Mouse (Mus musculus) heart, embryonic 14.5 days (tissue): ENCODE results near the gene Prnp. TPM values are rescaled to one million over a fixed set of nuclear protein-coding genes. Genes with fewer than 3 reads are reported as not detected.

Experiments used
- ATAC-seq: fragments of 200-750 bp; cut with Nextera tagmentation; 2 replicates; pipeline ENCODE4 v1.8.0; 2017; ENCODE audit warnings: low read depth, moderate TSS enrichment; ENCODE audit not compliant: insufficient number of reproducible peaks, insufficient read depth, low FRiP score
- H3K27ac ChIP-seq, 2 experiments: fragments of 200-500 bp in 1 of 2; fragments of 300-500 bp in 1 of 2; sonication (generic) in 1 of 2; replicated peaks in 1 of 2; 2 replicates each; pipeline ENCODE4 v1.5.1; 2012 to 2014; ENCODE audit warnings: low read depth in 2 of 2, low read length in 2 of 2, control low read depth in 1 of 2, mild to moderate bottlenecking in 1 of 2, mixed read lengths in 1 of 2; ENCODE audit not compliant: control insufficient read depth in 1 of 2, insufficient read depth in 1 of 2
- H3K27me3 ChIP-seq: fragments of 300-500 bp; sonication (generic); 2 replicates; pipeline ENCODE4 v1.6.1; 2014; ENCODE audit warnings: mild to moderate bottlenecking, low read length, control low read depth; ENCODE audit not compliant: control insufficient read depth, insufficient read depth
- H3K36me3 ChIP-seq: fragments of 300-500 bp; sonication (generic); 2 replicates; pipeline ENCODE4 v1.6.1; 2014; ENCODE audit warnings: mild to moderate bottlenecking, control low read depth, low read length, mixed read lengths; ENCODE audit not compliant: control insufficient read depth, insufficient read depth
- H3K4me1 ChIP-seq, 2 experiments: fragments of 200-500 bp in 1 of 2; fragments of 300-500 bp in 1 of 2; sonication (generic) in 1 of 2; 2 replicates each; pipeline ENCODE4 v1.6.1; 2012 to 2014; ENCODE audit warnings: low read length in 2 of 2, control low read depth in 1 of 2, mixed read lengths in 1 of 2; ENCODE audit not compliant: control insufficient read depth in 2 of 2, insufficient read depth in 2 of 2
- H3K4me2 ChIP-seq: fragments of 300-500 bp; sonication (generic); 2 replicates; pipeline ENCODE4 v1.6.1; 2014; ENCODE audit warnings: mild to moderate bottlenecking, low read length
- H3K4me3 ChIP-seq, 2 experiments: fragments of 200-500 bp in 1 of 2; fragments of 300-500 bp in 1 of 2; sonication (generic) in 1 of 2; 2 replicates each; pipeline ENCODE4 v1.5.1; 2012 to 2014; ENCODE audit warnings: low read length in 2 of 2, mild to moderate bottlenecking in 2 of 2, control low read depth in 1 of 2, low read depth in 1 of 2, moderate library complexity in 1 of 2; ENCODE audit not compliant: control insufficient read depth in 1 of 2, insufficient read depth in 1 of 2
- H3K9ac ChIP-seq: fragments of 300-500 bp; sonication (generic); 2 replicates; pipeline ENCODE4 v1.6.1; 2014; ENCODE audit warnings: mild to moderate bottlenecking, low read length
- H3K9me3 ChIP-seq: fragments of 300-500 bp; sonication (generic); 2 replicates; pipeline ENCODE4 v1.6.1; 2016; ENCODE audit warnings: low read length, control low read depth; ENCODE audit not compliant: control insufficient read depth
- WGBS: fragments of 180-500 bp; shearing (Covaris S2); extraction: QIAGEN DNeasy Blood & Tissue Kit; methylation state at CpG from one replicate; pipeline ENCODE4 v1.1.7; 2014; 5-methylcytosine and 5-hydroxymethylcytosine counted together
- polyA plus RNA-seq: library from polyadenylated mRNA; unstranded; fragments of >200 nt; fragmentation: Nextera tagmentation; extraction: Ambion mirVana; gene quantifications from 2 replicates; pipeline ENCODE4 v1.2.1, GENCODE M21; 2014

Gene Prnp
- polyA plus RNA-seq, 1 experiment from 2014 or later: 75.7 TPM

- no peak for ATAC-seq
- 65% methylated on average over 11 of the region's 11 CpGs for WGBS
- H3K4me3 ChIP-seq: no peak overlapping the region
- peaks cover 21% of the 10 kb centered on the region for H3K27me3 ChIP-seq
- H3K27ac ChIP-seq: no peak overlapping the region
- peaks cover 10 to 18% of the 10 kb centered on the region in 2 experiments; a peak in 3 of 4 replicates for H3K4me1 ChIP-seq
- no peaks in the 10 kb centered on the region for H3K36me3 ChIP-seq
- no peaks in the 10 kb centered on the region for H3K9me3 ChIP-seq
- H3K4me2 ChIP-seq: no peak overlapping the region
- no peak overlapping the region for H3K9ac ChIP-seq
Measured at GRCm38 (mm10) chr2:131948916-131949639, 39.4 kb downstream of the Prnp start.

GRCm38 (mm10) chr2:131949767-131950597 is 40.3 kb downstream of the Prnp start:
- H3K9ac ChIP-seq: 0 out of 2 replicates have a peak overlapping the region, but pooled peaks have one; percentile 16
- H3K4me3 ChIP-seq: no peak overlapping the region
- peaks cover 21% of the 10 kb centered on the region for H3K27me3 ChIP-seq
- peaks cover 12 to 25% of the 10 kb centered on the region in 2 experiments; a peak in 3 of 4 replicates for H3K4me1 ChIP-seq
- no peaks in the 10 kb centered on the region for H3K9me3 ChIP-seq
- no peaks in the 10 kb centered on the region for H3K36me3 ChIP-seq
- WGBS: 47% methylated on average over 9 of the region's 9 CpGs
- no peak for ATAC-seq
- peak overlapping the region; percentile 25; the same call in 1 of the 2 replicates for H3K4me2 ChIP-seq
- no peak overlapping the region for H3K27ac ChIP-seq

- H3K4me3 ChIP-seq: peak within 1 kb of the TSS; percentile 3 to 13; a peak in 2 of 4 replicates
- peaks cover 16 to 25% of the 10 kb centered on the region in 2 experiments; a peak in 3 of 4 replicates for H3K4me1 ChIP-seq
- WGBS: 8% methylated on average over 11 of the region's 11 CpGs
- peak; percentile 27; the same call in 1 of the 2 replicates for ATAC-seq
- peaks cover 21% of the 10 kb centered on the region for H3K27me3 ChIP-seq
- H3K27ac ChIP-seq: no peak within 1 kb of the TSS
- H3K4me2 ChIP-seq: peak within 1 kb of the TSS; percentile 25
- no peaks in the 10 kb centered on the region for H3K36me3 ChIP-seq
- no peaks in the 10 kb centered on the region for H3K9me3 ChIP-seq
- 0 out of 2 replicates have a peak within 1 kb of the TSS, but pooled peaks have one; percentile 16 for H3K9ac ChIP-seq
Measured at GRCm38 (mm10) chr2:131950598-131951095, 40.9 kb downstream of the Prnp start, which contains the start of gene Prnd. Gene Prnd, plus strand, starts transcription at chr2:131950861.

GRCm38 (mm10) chr2:131952456-131952855 is 42.7 kb downstream of the Prnp start:
- Histone ChIP-seq H3K4me3 (peak overlapping the region in 1 of 2 experiments; percentile 29; a peak in 1 of 4 replicates), H3K27me3 (peaks cover 21% of the 10 kb centered on the region), H3K9me3 (no peaks in the 10 kb centered on the region), H3K36me3 (no peaks in the 10 kb centered on the region), H3K4me2 (peak overlapping the region; percentile 65), H3K9ac (no peak overlapping the region), H3K27ac (no peak overlapping the region), H3K4me1 (peaks cover 16 to 25% of the 10 kb centered on the region in 2 experiments; a peak in 3 of 4 replicates)
- WGBS: 42% methylated on average over 2 of the region's 2 CpGs
- ATAC-seq: no peak

- 15% methylated on average over 29 of the region's 29 CpGs for WGBS
- no peak for ATAC-seq
- H3K4me3 ChIP-seq: peak overlapping the region; percentile 29 to 32
- H3K9me3 ChIP-seq: no peaks in the 10 kb centered on the region
- H3K27ac ChIP-seq: no peak overlapping the region
- peaks cover 21% of the 10 kb centered on the region for H3K27me3 ChIP-seq
- peak overlapping the region; percentile 45 for H3K9ac ChIP-seq
- peak overlapping the region; percentile 65 for H3K4me2 ChIP-seq
- peaks cover 16 to 25% of the 10 kb centered on the region in 2 experiments; a peak in 3 of 4 replicates for H3K4me1 ChIP-seq
- no peaks in the 10 kb centered on the region for H3K36me3 ChIP-seq
Measured at GRCm38 (mm10) chr2:131952961-131953538, 43.3 kb downstream of the Prnp start.

- ATAC-seq: no peak
Measured at GRCm38 (mm10) chr2:131953711-131954110, 44.0 kb downstream of the Prnp start.

GRCm38 (mm10) chr2:131954835-131955234 is 45.1 kb downstream of the Prnp start:
- ATAC-seq: peak; percentile 38; the same call in 1 of the 2 replicates
- 15% methylated on average over 9 of the region's 9 CpGs for WGBS
- Histone ChIP-seq H3K9ac (0 out of 2 replicates have a peak overlapping the region, but pooled peaks have one; percentile 11), H3K36me3 (no peaks in the 10 kb centered on the region), H3K4me1 (peaks cover 16 to 25% of the 10 kb centered on the region in 2 experiments; a peak in 3 of 4 replicates), H3K4me2 (peak overlapping the region; percentile 73), H3K9me3 (no peaks in the 10 kb centered on the region), H3K4me3 (peak overlapping the region; percentile 36 to 54), H3K27ac (peak overlapping the region; percentile 69 to 81), H3K27me3 (peaks cover 21% of the 10 kb centered on the region)

More at GRCm38 (mm10) chr2:131953711-131954110, 44.0 kb downstream of the Prnp start:
- Histone ChIP-seq H3K4me1 (peaks cover 16 to 25% of the 10 kb centered on the region in 2 experiments; a peak in 3 of 4 replicates), H3K4me3 (peak overlapping the region in 1 of 2 experiments; percentile 29; a peak in 3 of 4 replicates), H3K36me3 (no peaks in the 10 kb centered on the region), H3K9ac (peak overlapping the region; percentile 45), H3K27me3 (peaks cover 21% of the 10 kb centered on the region), H3K4me2 (peak overlapping the region; percentile 73), H3K27ac (no peak overlapping the region), H3K9me3 (no peaks in the 10 kb centered on the region)
- 90% methylated on average over 4 of the region's 4 CpGs for WGBS
